Mouse (Mus musculus): Measurements from ENCODE around the gene Copz2. TPM values are rescaled to one million over a fixed set of nuclear protein-coding genes. Genes with fewer than 3 reads are reported as not detected.
A peak's percentile ranks its signal among the peaks of the same experiment; 100 is the strongest.
"Not testable (repeated sequence)": the region's sequence is repeated elsewhere in the genome, so short reads cannot be mapped to it uniquely, and the experiment has no call there.

Copz2 gene
- polyA plus RNA-seq (2012; rRNA removed): 4.7 and 9.5 TPM in 2 replicates

GRCm38 (mm10) chr11:96849681-96850467 lies at the start of gene Copz2:
Copz2 (plus strand) TSS chr11:96849870.
- TF ChIP-seq CTCF (IDR thresholded peaks at IDR 0.05; ENCODE audit: extremely low read depth, insufficient read length, insufficient replicate concordance, low read depth, low read length) (no peak), POLR2A (IDR thresholded peaks at IDR 0.05; ENCODE audit: low read depth, low read length) (no peak)
- peaks cover 21% of the 10 kb centered on the region for H3K27me3 ChIP-seq (ENCODE audit: control insufficient read depth, insufficient read depth, low read length)
- peak within 1 kb of the TSS; percentile 80 for H3K4me3 ChIP-seq (ENCODE audit: low read depth, low read length)
- WGBS: 2% methylated on average over 60 of the region's 60 CpGs
- H3K36me3 ChIP-seq (ENCODE audit: control insufficient read depth, insufficient read depth, low read length): no peaks in the 10 kb centered on the region
- H3K27ac ChIP-seq (ENCODE audit: insufficient read depth, low read depth, low read length): no peak within 1 kb of the TSS
- peaks cover 7% of the 10 kb centered on the region; the same call in 1 of the 2 replicates for H3K4me1 ChIP-seq (ENCODE audit: control insufficient read depth, insufficient read depth, insufficient read length, low read length)

GRCm38 (mm10) chr11:96805606-96806005 lies 44.1 kb upstream of the Copz2 start:
- no peak for TF ChIP-seq CTCF (IDR thresholded peaks at IDR 0.05; ENCODE audit: extremely low read depth, insufficient read length, insufficient replicate concordance, low read depth, low read length)
- no peak for TF ChIP-seq POLR2A (IDR thresholded peaks at IDR 0.05; ENCODE audit: low read depth, low read length)
- WGBS: 83% methylated on average over 5 of the region's 5 CpGs
- Histone ChIP-seq H3K36me3 (ENCODE audit: control insufficient read depth, insufficient read depth, low read length) (peaks cover 52% of the 10 kb centered on the region), H3K27ac (ENCODE audit: insufficient read depth, low read depth, low read length) (no peak overlapping the region), H3K4me1 (ENCODE audit: control insufficient read depth, insufficient read depth, insufficient read length, low read length) (no peaks in the 10 kb centered on the region), H3K27me3 (ENCODE audit: control insufficient read depth, insufficient read depth, low read length) (no peaks in the 10 kb centered on the region), H3K4me3 (ENCODE audit: low read depth, low read length) (no peak overlapping the region)

- H3K27ac ChIP-seq (ENCODE audit: insufficient read depth, low read depth, low read length): no peak overlapping the region
- H3K4me1 ChIP-seq (ENCODE audit: control insufficient read depth, insufficient read depth, insufficient read length, low read length): no peaks in the 10 kb centered on the region
- TF ChIP-seq CTCF (IDR thresholded peaks at IDR 0.05; ENCODE audit: extremely low read depth, insufficient read length, insufficient replicate concordance, low read depth, low read length) (no peak), POLR2A (IDR thresholded peaks at IDR 0.05; ENCODE audit: low read depth, low read length) (no peak)
- 42% methylated on average over 1 of the region's 1 CpGs for WGBS
- H3K36me3 ChIP-seq (ENCODE audit: control insufficient read depth, insufficient read depth, low read length): peaks cover 45% of the 10 kb centered on the region
- no peaks in the 10 kb centered on the region for H3K27me3 ChIP-seq (ENCODE audit: control insufficient read depth, insufficient read depth, low read length)
- H3K4me3 ChIP-seq (ENCODE audit: low read depth, low read length): no peak overlapping the region
Measured at GRCm38 (mm10) chr11:96808066-96808465, 41.6 kb upstream of the Copz2 start.

- 91% methylated on average over 6 of the region's 6 CpGs for WGBS
Measured at GRCm38 (mm10) chr11:96809562-96810235, 40.0 kb upstream of the Copz2 start.

GRCm38 (mm10) chr11:96811188-96811587 lies 38.5 kb upstream of the Copz2 start:
- H3K36me3 ChIP-seq (ENCODE audit: control insufficient read depth, insufficient read depth, low read length): peaks cover 44% of the 10 kb centered on the region

More at GRCm38 (mm10) chr11:96809562-96810235, 40.0 kb upstream of the Copz2 start:
- H3K4me3 ChIP-seq (ENCODE audit: low read depth, low read length): no peak overlapping the region
- TF ChIP-seq POLR2A (IDR thresholded peaks at IDR 0.05; ENCODE audit: low read depth, low read length) (no peak), CTCF (IDR thresholded peaks at IDR 0.05; ENCODE audit: extremely low read depth, insufficient read length, insufficient replicate concordance, low read depth, low read length) (no peak)
- no peaks in the 10 kb centered on the region for H3K4me1 ChIP-seq (ENCODE audit: control insufficient read depth, insufficient read depth, insufficient read length, low read length)
- peaks cover 42% of the 10 kb centered on the region for H3K36me3 ChIP-seq (ENCODE audit: control insufficient read depth, insufficient read depth, low read length)
- H3K27me3 ChIP-seq (ENCODE audit: control insufficient read depth, insufficient read depth, low read length): no peaks in the 10 kb centered on the region
- no peak overlapping the region for H3K27ac ChIP-seq (ENCODE audit: insufficient read depth, low read depth, low read length)

GRCm38 (mm10) chr11:96813455-96813854 lies 36.2 kb upstream of the Copz2 start:
- no peak overlapping the region for H3K27ac ChIP-seq (ENCODE audit: insufficient read depth, low read depth, low read length)
- no peak for TF ChIP-seq POLR2A (IDR thresholded peaks at IDR 0.05; ENCODE audit: low read depth, low read length)
- 86% methylated on average over 4 of the region's 4 CpGs for WGBS
- no peaks in the 10 kb centered on the region for H3K27me3 ChIP-seq (ENCODE audit: control insufficient read depth, insufficient read depth, low read length)
- H3K4me3 ChIP-seq (ENCODE audit: low read depth, low read length): no peak overlapping the region
- H3K36me3 ChIP-seq (ENCODE audit: control insufficient read depth, insufficient read depth, low read length): peaks cover 51% of the 10 kb centered on the region
- H3K4me1 ChIP-seq (ENCODE audit: control insufficient read depth, insufficient read depth, insufficient read length, low read length): no peaks in the 10 kb centered on the region

More at GRCm38 (mm10) chr11:96811188-96811587, 38.5 kb upstream of the Copz2 start:
- not testable (repeated sequence) for H3K27me3 ChIP-seq (ENCODE audit: control insufficient read depth, insufficient read depth, low read length); H3K27ac ChIP-seq (ENCODE audit: insufficient read depth, low read depth, low read length); H3K4me1 ChIP-seq (ENCODE audit: control insufficient read depth, insufficient read depth, insufficient read length, low read length); H3K4me3 ChIP-seq (ENCODE audit: low read depth, low read length)
- WGBS: 95% methylated on average over 1 of the region's 1 CpGs

GRCm38 (mm10) chr11:96813920-96814319 lies 35.8 kb upstream of the Copz2 start:
- no peak overlapping the region for H3K27ac ChIP-seq (ENCODE audit: insufficient read depth, low read depth, low read length)
- no peaks in the 10 kb centered on the region for H3K27me3 ChIP-seq (ENCODE audit: control insufficient read depth, insufficient read depth, low read length)
- WGBS: 90% methylated on average over 5 of the region's 5 CpGs
- no peak for TF ChIP-seq CTCF (IDR thresholded peaks at IDR 0.05; ENCODE audit: extremely low read depth, insufficient read length, insufficient replicate concordance, low read depth, low read length)
- no peak for TF ChIP-seq POLR2A (IDR thresholded peaks at IDR 0.05; ENCODE audit: low read depth, low read length)
- H3K36me3 ChIP-seq (ENCODE audit: control insufficient read depth, insufficient read depth, low read length): peaks cover 51% of the 10 kb centered on the region
- no peak overlapping the region for H3K4me3 ChIP-seq (ENCODE audit: low read depth, low read length)
- no peaks in the 10 kb centered on the region for H3K4me1 ChIP-seq (ENCODE audit: control insufficient read depth, insufficient read depth, insufficient read length, low read length)

Measured in small intestine, adult 2 months (tissue).